Mouse (Mus musculus) neural tube, embryonic 12.5 days (tissue): Measurements from ENCODE around the gene Kcnj4. TPM values are rescaled to one million over a fixed set of nuclear protein-coding genes. Genes with fewer than 3 reads are reported as not detected.

ENCODE experiments used
- ATAC-seq: fragments of 200-750 bp; cut with Nextera tagmentation; 2 replicates; pipeline ENCODE4 v1.8.0; 2017; ENCODE audit warnings: low read depth, mild to moderate bottlenecking, moderate TSS enrichment, moderate library complexity; ENCODE audit not compliant: low FRiP score
- H3K27ac ChIP-seq: fragments of 300-500 bp; sonication (generic); 2 replicates; pipeline ENCODE4 v1.5.1; 2016
- H3K27me3 ChIP-seq: fragments of 300-500 bp; sonication (generic); replicated peaks from 2 replicates; pipeline ENCODE4 v1.6.1; 2016; ENCODE audit warnings: mild to moderate bottlenecking
- H3K36me3 ChIP-seq: fragments of 300-500 bp; sonication (generic); 2 replicates; pipeline ENCODE4 v1.6.1; 2016; ENCODE audit warnings: mild to moderate bottlenecking
- H3K4me1 ChIP-seq: fragments of 300-500 bp; sonication (generic); 2 replicates; pipeline ENCODE4 v1.6.1; 2016
- H3K4me2 ChIP-seq: fragments of 300-500 bp; sonication (generic); replicated peaks from 2 replicates; pipeline ENCODE4 v1.6.1; 2016; ENCODE audit warnings: mild to moderate bottlenecking
- H3K4me3 ChIP-seq: fragments of 300-500 bp; sonication (generic); 2 replicates; pipeline ENCODE4 v1.5.1; 2016
- H3K9ac ChIP-seq: fragments of 300-500 bp; sonication (generic); 2 replicates; pipeline ENCODE4 v1.6.1; 2016; ENCODE audit warnings: mild to moderate bottlenecking
- H3K9me3 ChIP-seq: fragments of 300-500 bp; sonication (generic); 2 replicates; pipeline ENCODE4 v1.6.1; 2016; ENCODE audit warnings: mild to moderate bottlenecking
- WGBS: fragments of 180-500 bp; shearing (Covaris S2); methylation state at CpG from one replicate; pipeline ENCODE4 v1.1.7; 2016; 5-methylcytosine and 5-hydroxymethylcytosine counted together
- polyA plus RNA-seq: library from polyadenylated mRNA; unstranded; fragments of >200 nt; fragmentation: Nextera tagmentation; extraction: Ambion mirVana; gene quantifications from 2 replicates; pipeline ENCODE4 v1.2.1, GENCODE M21; 2016

Kcnj4 gene
- polyA plus RNA-seq, 1 experiment from 2014 or later: not detected

DNA sequence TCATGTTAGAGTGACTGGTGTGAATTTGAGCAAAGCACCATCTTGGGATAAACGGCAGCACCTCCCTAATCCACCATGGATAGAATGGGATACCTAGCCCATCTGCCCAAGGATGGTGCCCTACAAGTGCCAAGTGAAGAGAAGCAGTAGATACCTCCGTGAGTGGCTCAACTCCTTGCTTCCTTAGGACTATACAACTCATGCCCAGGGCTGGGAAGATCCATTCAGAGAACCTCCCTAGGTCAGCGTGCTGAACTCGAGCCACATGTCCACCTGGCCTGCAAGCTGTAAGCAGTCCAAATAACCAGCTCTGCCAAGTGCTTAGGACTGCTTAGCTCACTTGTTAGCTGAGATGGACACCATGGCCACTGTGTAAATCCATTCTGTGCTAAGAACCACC lies 22.2 kb upstream of the Kcnj4 start:
- 81% methylated on average over 4 of the region's 4 CpGs for WGBS
- no peaks in the 10 kb centered on the region for H3K27me3 ChIP-seq
- H3K9me3 ChIP-seq: no peaks in the 10 kb centered on the region
- no peak overlapping the region for H3K27ac ChIP-seq
- H3K36me3 ChIP-seq: peaks cover 55% of the 10 kb centered on the region
- H3K4me3 ChIP-seq: no peak overlapping the region
- H3K4me2 ChIP-seq: no peak overlapping the region
- ATAC-seq: no peak
- no peak overlapping the region for H3K9ac ChIP-seq
- no peaks in the 10 kb centered on the region for H3K4me1 ChIP-seq

DNA sequence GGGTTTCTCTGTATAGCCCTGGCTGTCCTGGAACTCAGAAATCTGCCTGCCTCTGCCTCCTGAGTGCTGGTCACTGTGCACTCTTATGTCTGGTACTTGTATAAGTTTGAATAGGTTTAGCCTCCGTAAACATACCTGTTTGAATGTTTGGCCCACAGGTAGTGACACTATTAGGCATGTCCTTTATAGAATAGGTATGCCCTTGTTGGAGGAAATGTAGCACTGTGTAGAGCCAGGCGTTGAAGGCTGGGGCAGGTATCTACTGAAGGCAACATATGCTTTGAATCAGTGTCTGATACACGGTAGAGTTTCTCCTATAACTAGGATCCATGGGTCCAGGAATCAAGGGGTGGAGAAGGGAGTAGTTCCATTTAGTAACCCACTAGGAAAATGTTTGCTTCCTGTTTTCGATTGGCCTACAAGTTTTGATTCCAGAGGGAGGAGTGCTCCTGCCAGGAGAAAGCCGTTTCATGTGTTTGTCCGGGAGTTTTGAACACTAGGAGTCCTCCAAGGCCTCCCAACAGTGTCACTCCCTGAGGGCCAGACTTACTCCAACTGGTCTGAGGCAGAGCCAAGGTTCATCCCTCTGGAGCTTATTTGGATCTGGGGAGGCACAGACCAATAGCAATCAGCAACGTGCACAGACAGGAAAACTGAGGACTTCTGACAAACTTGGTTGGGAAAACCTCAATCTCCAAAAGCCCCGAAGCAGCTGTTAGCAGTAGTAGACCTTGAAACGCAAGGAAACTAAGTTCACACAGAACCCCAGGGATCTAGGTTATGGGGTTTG lies 21.1 kb upstream of the Kcnj4 start:
- no peak overlapping the region for H3K4me3 ChIP-seq
- WGBS: 71% methylated on average over 9 of the region's 9 CpGs
- no peaks in the 10 kb centered on the region for H3K4me1 ChIP-seq
- H3K4me2 ChIP-seq: no peak overlapping the region
- H3K9ac ChIP-seq: no peak overlapping the region
- no peak for ATAC-seq
- no peak overlapping the region for H3K27ac ChIP-seq
- no peaks in the 10 kb centered on the region for H3K27me3 ChIP-seq
- peaks cover 45% of the 10 kb centered on the region for H3K36me3 ChIP-seq
- H3K9me3 ChIP-seq: no peaks in the 10 kb centered on the region

DNA sequence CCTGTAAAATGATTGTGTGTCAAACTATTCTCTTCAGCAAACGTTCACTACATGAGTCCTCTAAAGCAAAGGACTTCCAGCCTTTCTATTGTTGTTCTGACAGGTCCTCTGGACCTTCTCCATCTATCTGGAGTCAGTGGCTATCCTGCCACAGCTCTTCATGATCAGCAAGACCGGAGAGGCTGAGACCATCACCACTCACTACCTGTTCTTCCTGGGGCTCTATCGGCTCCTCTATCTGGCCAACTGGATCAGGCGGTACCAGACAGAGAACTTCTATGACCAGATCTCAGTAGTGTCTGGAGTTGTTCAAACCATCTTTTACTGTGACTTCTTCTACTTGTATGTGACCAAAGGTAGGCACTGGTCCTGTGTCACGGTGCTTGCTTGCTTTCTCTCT lies 20.5 kb upstream of the Kcnj4 start:
- Histone ChIP-seq H3K4me3 (no peak overlapping the region), H3K27ac (no peak overlapping the region), H3K4me1 (no peaks in the 10 kb centered on the region), H3K36me3 (peaks cover 39% of the 10 kb centered on the region), H3K9me3 (no peaks in the 10 kb centered on the region), H3K9ac (no peak overlapping the region), H3K4me2 (no peak overlapping the region), H3K27me3 (no peaks in the 10 kb centered on the region)
- WGBS: 90% methylated on average over 5 of the region's 5 CpGs
- no peak for ATAC-seq

DNA sequence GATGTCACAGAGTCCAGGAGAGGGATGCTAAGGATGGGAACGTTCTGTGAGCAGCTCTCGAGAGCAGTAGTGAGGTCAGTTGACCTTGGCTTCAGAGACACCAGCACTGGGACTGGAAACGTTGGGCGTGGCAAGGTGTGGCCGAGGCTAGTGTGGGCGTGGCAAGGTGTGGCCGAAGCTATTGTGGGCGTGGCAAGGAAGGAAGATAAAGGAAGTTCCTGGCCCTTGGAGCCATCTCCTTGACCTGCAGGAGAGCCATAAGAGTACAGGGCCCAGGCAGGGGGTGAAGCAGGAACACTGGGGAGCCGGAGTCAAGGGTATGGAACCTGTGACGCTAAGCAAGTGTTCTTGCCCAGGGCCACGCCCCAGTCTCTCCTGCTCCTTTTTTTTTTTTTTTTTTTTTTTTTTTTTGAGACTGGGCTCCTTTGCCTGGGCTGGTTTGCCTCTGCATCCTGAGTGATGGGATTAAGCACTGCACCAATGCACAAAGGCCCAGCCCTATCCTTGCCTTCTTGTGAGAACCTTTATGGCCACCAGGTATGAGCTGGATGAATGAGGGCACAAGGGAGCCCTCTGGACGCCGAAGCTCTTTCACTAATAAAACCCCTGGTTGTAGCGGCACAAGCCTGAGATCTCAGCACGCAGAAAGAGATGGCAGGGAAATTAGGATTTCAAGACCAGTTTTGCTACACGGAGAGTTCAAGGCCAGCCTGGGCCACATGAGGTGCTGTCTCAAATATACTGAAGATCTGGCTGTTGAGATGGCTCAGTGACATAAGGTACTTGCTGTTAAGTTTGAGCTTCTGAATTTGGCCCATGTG lies 14.6 kb upstream of the Kcnj4 start:
- ATAC-seq: no peak

DNA sequence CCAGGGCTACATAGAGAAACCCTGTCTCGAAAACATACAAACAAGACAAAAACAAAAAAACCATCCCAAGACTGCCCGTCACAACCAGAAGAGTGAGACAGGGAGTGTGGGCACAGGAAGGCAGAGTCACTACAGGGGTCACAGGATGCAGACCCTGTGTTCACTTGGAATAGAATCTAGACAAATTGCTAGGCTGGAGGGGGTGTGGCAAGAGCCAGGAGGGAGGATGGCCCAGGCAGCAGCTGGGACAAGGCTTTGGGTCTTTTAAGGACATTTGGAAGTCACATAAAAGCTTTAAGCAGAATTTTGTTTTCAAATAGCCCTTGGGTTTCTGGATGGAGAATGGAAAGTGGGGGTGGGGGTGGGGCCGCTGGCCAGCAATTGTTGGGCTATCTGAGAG lies 13.5 kb upstream of the Kcnj4 start:
- Histone ChIP-seq H3K36me3 (no peaks in the 10 kb centered on the region), H3K4me3 (no peak overlapping the region), H3K9ac (no peak overlapping the region), H3K4me2 (no peak overlapping the region), H3K4me1 (peaks cover 19% of the 10 kb centered on the region), H3K27ac (no peak overlapping the region), H3K9me3 (no peaks in the 10 kb centered on the region), H3K27me3 (peaks cover 51% of the 10 kb centered on the region)
- WGBS: 79% methylated on average over 3 of the region's 3 CpGs
- no peak for ATAC-seq

More for the DNA sequence above, 14.6 kb upstream of the Kcnj4 start:
- Histone ChIP-seq H3K27me3 (peaks cover 40% of the 10 kb centered on the region), H3K4me2 (no peak overlapping the region), H3K4me1 (peaks cover 19% of the 10 kb centered on the region), H3K36me3 (no peaks in the 10 kb centered on the region), H3K9me3 (no peaks in the 10 kb centered on the region), H3K27ac (no peak overlapping the region), H3K9ac (no peak overlapping the region), H3K4me3 (no peak overlapping the region)
- WGBS: 49% methylated on average over 16 of the region's 16 CpGs

DNA sequence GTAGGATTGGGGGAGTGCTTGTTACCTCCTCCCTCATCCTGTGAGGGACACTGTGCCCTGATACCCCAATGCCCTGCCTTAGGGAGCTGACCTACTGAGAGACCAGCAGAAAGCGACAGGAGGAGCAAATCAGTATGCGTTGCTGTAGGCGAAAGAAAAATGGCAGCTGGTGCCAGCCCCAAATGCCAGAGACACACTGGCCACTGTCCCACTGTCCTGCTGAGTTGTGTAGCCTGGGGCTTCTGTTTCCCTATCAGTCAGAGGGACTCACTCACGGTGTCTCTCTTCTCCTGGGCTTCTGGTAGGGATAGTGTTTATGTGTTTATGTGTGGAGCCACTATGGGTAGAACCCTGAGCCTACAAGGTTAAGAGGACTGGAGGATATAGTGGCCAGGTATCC lies 12.7 kb upstream of the Kcnj4 start:
- no peak overlapping the region for H3K4me3 ChIP-seq
- H3K27ac ChIP-seq: no peak overlapping the region
- H3K9ac ChIP-seq: no peak overlapping the region
- WGBS: 68% methylated on average over 4 of the region's 4 CpGs
- ATAC-seq: no peak
- no peaks in the 10 kb centered on the region for H3K9me3 ChIP-seq
- peaks cover 59% of the 10 kb centered on the region for H3K27me3 ChIP-seq
- H3K4me2 ChIP-seq: no peak overlapping the region
- H3K4me1 ChIP-seq: peaks cover 19% of the 10 kb centered on the region
- H3K36me3 ChIP-seq: no peaks in the 10 kb centered on the region

DNA sequence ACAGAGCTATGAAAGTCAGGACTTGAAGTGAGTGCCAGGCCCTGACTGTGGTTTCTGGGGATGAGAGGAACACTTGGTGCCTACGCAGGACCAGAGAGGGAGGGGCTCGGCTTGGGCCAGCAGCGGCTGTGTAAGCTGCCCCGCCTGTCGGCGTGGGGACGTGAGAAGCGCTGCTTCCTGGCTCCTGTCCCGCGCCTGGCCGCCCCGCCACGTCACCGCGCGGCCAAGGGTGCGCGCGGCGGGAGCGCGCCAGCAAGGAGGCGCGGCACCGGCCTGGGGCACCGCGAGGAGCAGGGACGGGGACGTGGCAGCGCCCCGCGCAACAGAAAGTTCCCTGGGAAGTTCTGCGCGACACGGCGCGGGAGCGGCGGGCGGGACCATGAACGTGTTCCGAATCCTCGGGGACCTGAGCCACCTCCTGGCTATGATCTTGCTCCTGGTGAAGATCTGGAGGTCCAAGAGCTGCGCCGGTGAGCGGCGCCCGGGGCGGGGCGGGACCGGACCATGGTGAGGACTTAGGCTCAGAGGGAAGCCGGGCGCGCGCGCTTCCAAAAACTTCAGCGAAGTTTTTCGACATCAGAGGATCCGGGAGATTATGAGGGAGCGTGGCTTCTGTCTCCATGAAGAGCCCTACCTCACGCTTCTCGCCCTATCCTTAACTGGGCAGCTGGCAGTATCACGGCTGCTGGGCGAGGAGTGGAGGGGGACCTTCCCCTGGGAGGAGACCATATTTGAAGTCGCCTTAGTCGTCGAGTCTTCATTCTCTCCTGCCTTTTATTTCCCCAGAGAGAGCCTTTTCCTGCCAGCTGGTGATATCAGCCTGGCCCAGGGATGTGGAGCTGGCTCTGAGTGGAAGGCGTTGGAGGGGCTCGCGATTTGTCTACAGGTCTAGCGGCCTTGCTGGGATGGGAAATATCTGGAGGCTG lies 11.4 kb upstream of the Kcnj4 start, which contains the start of gene Kdelr3:
Kdelr3 (plus strand) TSS at position 241 of the 926 bp plus-strand sequence.
- Histone ChIP-seq H3K4me2 (peak within 1 kb of the TSS; percentile 85), H3K27me3 (peaks cover 72% of the 10 kb centered on the region), H3K4me3 (peak within 1 kb of the TSS; percentile 42), H3K4me1 (peaks cover 26% of the 10 kb centered on the region), H3K27ac (no peak within 1 kb of the TSS), H3K36me3 (no peaks in the 10 kb centered on the region), H3K9ac (peak within 1 kb of the TSS; percentile 48), H3K9me3 (no peaks in the 10 kb centered on the region)
- peak; percentile 33; the same call in 1 of the 2 replicates for ATAC-seq
- WGBS: under 1% methylated on average over 71 of the region's 71 CpGs

DNA sequence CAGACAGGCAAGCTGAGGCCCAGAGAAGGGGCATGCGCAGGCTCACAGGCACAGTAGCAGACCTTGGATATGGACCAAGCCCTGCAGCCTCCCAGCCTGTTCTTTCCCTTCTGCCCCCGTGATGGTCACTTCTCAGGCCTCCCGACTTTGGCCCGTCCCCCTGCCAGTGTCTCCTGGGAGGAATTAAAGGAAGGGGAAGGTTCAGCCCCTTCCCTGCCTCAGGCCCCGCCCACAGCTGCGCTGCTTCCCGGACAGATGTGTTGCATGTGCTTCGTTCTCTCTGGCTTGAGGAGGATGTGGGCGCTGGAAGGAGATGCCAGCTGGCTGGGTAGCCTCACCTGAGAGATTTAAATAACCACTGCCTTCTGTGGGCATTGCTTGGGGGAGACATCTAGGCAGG lies 8.9 kb upstream of the Kcnj4 start:
- no peak overlapping the region for H3K4me2 ChIP-seq
- WGBS: 8% methylated on average over 9 of the region's 9 CpGs
- H3K4me3 ChIP-seq: 0 out of 2 replicates have a peak overlapping the region, but pooled peaks have one; percentile 9
- no peaks in the 10 kb centered on the region for H3K36me3 ChIP-seq
- no peaks in the 10 kb centered on the region for H3K9me3 ChIP-seq
- peaks cover 30% of the 10 kb centered on the region for H3K4me1 ChIP-seq
- no peak overlapping the region for H3K9ac ChIP-seq
- no peak for ATAC-seq
- no peak overlapping the region for H3K27ac ChIP-seq
- H3K27me3 ChIP-seq: peaks cover 91% of the 10 kb centered on the region

DNA sequence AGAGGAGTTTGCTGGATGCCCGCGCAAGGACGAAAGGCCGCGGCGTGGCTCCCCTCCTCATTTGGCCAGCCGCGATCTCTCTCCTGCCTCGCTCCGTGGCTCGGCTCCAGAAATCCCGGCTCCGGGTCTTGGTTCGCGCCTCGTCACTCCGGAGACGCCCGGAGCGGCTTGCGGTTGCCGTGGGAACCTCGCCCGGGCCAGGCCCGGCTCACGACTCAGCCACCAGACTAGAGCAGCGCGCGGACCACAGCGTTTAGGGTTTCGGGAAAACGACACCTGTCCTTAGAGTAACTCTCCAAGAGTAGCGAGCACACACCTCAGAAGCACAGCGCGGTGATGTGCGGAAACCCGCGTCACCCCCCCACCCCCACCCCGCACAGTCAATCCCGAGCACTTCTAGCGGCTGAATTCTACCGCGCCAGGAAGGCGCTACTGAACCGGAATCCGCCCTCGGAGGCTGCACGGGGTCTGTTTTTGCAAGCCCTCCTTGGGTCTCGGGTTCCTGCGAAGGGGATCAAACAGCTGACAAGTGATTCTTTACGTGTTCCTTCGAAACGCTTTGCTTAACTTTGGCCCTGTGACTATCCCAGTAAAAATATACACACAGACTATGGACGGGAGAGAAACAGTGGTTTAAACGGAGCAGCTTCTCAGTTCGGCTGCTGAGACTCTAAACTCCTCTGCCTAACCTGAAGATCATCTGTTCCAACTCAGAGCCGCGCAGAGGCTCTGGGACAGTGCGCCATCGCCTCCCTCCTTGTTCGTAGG lies 6.7 kb upstream of the Kcnj4 start:
- Histone ChIP-seq H3K4me2 (peak overlapping the region; percentile 70), H3K9ac (peak overlapping the region; percentile 26; the same call in 1 of the 2 replicates), H3K36me3 (no peaks in the 10 kb centered on the region), H3K4me1 (peaks cover 20% of the 10 kb centered on the region), H3K27ac (no peak overlapping the region), H3K27me3 (peaks cover 94% of the 10 kb centered on the region), H3K4me3 (peak overlapping the region; percentile 38), H3K9me3 (no peaks in the 10 kb centered on the region)
- 1% methylated on average over 61 of the region's 61 CpGs for WGBS
- ATAC-seq: peak; percentile 80

DNA sequence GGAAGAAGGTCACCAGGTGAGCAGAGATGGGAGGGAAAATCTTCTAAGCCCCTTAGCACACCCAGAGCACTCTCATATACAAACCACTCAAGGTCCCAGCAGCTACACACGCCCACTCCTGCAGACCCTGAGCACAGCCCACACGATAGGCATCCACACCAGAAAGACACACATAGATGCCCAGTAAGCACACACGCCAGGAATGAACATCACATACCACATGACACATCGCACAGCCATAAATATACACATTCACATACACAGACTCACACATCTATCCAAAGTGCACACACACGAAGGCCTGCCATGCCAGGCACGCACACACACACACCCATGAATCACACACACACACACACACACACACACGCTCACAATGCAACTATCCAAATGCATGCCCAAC lies 5.4 kb upstream of the Kcnj4 start:
- H3K27ac ChIP-seq: no peak overlapping the region
- H3K9ac ChIP-seq: no peak overlapping the region
- ATAC-seq: no peak
- 77% methylated on average over 7 of the region's 7 CpGs for WGBS
- H3K4me3 ChIP-seq: no peak overlapping the region
- no peaks in the 10 kb centered on the region for H3K9me3 ChIP-seq
- H3K27me3 ChIP-seq: peaks cover 92% of the 10 kb centered on the region
- H3K4me2 ChIP-seq: no peak overlapping the region
- H3K36me3 ChIP-seq: no peaks in the 10 kb centered on the region
- H3K4me1 ChIP-seq: peaks cover 20% of the 10 kb centered on the region

DNA sequence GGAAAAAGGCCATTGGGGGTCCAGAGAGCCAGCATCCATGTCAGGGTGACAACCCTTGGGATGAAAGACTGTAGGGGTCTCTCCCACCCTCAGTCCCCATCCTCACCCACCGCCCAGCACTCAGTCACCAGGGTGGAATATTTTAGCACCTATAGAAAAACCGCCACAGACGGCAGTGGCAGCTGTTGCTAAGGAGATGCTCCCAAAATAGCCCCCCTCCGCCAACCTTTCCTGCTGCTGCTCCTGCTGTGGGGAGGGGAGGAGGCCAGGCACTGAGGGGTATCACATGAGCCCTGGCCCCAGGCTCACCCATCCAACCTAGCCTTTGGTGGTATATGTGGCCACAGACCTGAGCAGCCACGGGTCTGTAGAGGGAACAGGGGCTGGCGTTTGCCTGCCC lies 5.0 kb upstream of the Kcnj4 start:
- 34% methylated on average over 6 of the region's 6 CpGs for WGBS
- ATAC-seq: no peak
- no peak overlapping the region for H3K9ac ChIP-seq

More for the DNA sequence above, 5.0 kb upstream of the Kcnj4 start:
- peaks cover 92% of the 10 kb centered on the region for H3K27me3 ChIP-seq
- no peaks in the 10 kb centered on the region for H3K36me3 ChIP-seq
- H3K4me1 ChIP-seq: peaks cover 24% of the 10 kb centered on the region
- no peaks in the 10 kb centered on the region for H3K9me3 ChIP-seq
- H3K4me2 ChIP-seq: no peak overlapping the region
- no peak overlapping the region for H3K27ac ChIP-seq
- H3K4me3 ChIP-seq: no peak overlapping the region
